Mouse (Mus musculus): ENCODE measurements around the gene Psme4.

DNA sequence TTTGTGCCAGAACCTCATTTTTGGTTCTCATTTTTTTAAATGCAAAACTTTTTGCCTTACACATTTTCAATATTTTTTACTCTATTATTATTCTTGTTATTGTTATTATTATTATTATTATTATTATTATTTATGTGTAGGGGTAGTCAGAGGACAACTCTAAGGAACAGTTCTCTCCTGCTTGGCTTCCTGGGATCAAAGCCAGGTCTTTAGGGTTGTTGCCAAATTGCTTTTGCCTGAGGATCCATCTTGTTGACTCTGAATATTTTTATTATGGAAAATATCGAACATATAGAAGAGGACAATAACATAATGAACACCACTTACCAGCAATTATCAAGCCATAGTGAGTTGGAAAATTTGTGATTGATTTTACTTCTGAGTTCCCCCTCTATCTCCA is 3.1 kb downstream of the Psme4 start:
- TF ChIP-seq TAL1 (IDR thresholded peaks at IDR 0.05; ENCODE audit: low read length): no peak
- no peak for TF ChIP-seq GATA1 (IDR thresholded peaks at IDR 0.05; ENCODE audit: low read length)
